ENCODE assay signal across 20 mouse cellular contexts in genomic region chr9:108483051-108483790, GRCm38 (mm10).
"Had no signal": no experiment of that assay in that cellular context is flagged by ENCODE, and none has a peak within 500 bp of the region (broad histone marks: within the 10 kb centered on the region; RNA-seq: fewer than 3 reads in every experiment).

No protein-coding gene starts in this region.

- H3K4me2 ChIP-seq: heart, embryonic 11.5 days; hindbrain, embryonic 12.5 days; hindbrain, embryonic 14.5 days; intestine, embryonic 15.5 days; liver, embryonic 11.5 days; liver, embryonic 13.5 days had no signal

- DNase-seq: gastrocnemius, postnatal 14 days; heart, postnatal 10 days; heart, postnatal 4 days; kidney, adult 18-20 months; kidney, adult 8-10 months; kidney, postnatal 10 days; kidney, postnatal 4 days; liver; liver, embryonic 13.5 days had no signal

- ATAC-seq: hindbrain, embryonic 16.5 days; inflammation-experienced regulatory T-cells, adult 6 months; intestine, embryonic 15.5 days; intestine, postnatal 0 days had no signal

- H3K27me3 ChIP-seq: hindbrain, embryonic 12.5 days; intestine, embryonic 15.5 days had no signal

- H3K27ac ChIP-seq: hindbrain, embryonic 10.5 days; hindbrain, embryonic 12.5 days; hindbrain, embryonic 14.5 days; intestine, embryonic 15.5 days; layer of hippocampus, adult 2 months; left cerebral cortex, adult 2 months; liver, embryonic 13.5 days had no signal

- H3K9me3 ChIP-seq: hindbrain, embryonic 10.5 days; hindbrain, embryonic 12.5 days; intestine, embryonic 15.5 days; liver, embryonic 13.5 days had no signal

- H3K4me3 ChIP-seq: hindbrain, embryonic 10.5 days; hindbrain, embryonic 12.5 days; intestine, embryonic 15.5 days; layer of hippocampus, adult 2 months; left cerebral cortex, adult 2 months; liver, embryonic 13.5 days had no signal

- H3K9ac ChIP-seq: hindbrain, embryonic 12.5 days; hindbrain, embryonic 14.5 days; intestine, embryonic 15.5 days; liver, embryonic 13.5 days had no signal
